Mouse (Mus musculus): Measurements from ENCODE around the gene Klhl20.

- TF ChIP-seq MEF2A (IDR thresholded peaks at IDR 0.05; ENCODE audit: extremely low read depth, insufficient replicate concordance, low read depth, low read length, poor library complexity, severe bottlenecking) (no peak), E2F4 (IDR thresholded peaks at IDR 0.05; ENCODE audit: borderline replicate concordance, low read depth, low read length) (no peak), ZMIZ1 (IDR thresholded peaks at IDR 0.05; ENCODE audit: low read depth, low read length) (no peak), USF1 (IDR thresholded peaks at IDR 0.05; ENCODE audit: low read depth, low read length) (no peak), NELFE (IDR thresholded peaks at IDR 0.05; ENCODE audit: low read depth, low read length) (no peak)
These were observed 60.1 kb downstream of the Klhl20 start for GRCm38 (mm10) chr1:161071272-161071620.
